Mouse (Mus musculus): ENCODE measurements around the gene Pln. TPM values are rescaled to one million over a fixed set of nuclear protein-coding genes. Genes with fewer than 3 reads are reported as not detected.
A peak's percentile ranks its signal among the peaks of the same experiment; 100 is the strongest.

Gene Pln
- polyA plus RNA-seq, 1 experiment from 2014 or later: 0.69 TPM

- Histone ChIP-seq H3K4me3 (no peak overlapping the region), H3K4me1 (no peaks in the 10 kb centered on the region), H3K27me3 (ENCODE audit: low read depth, poor library complexity, severe bottlenecking) (no peaks in the 10 kb centered on the region), H3K27ac (replicated peaks) (no peak overlapping the region), H3K36me3 (no peaks in the 10 kb centered on the region), H3K9me3 (replicated peaks) (no peaks in the 10 kb centered on the region)
- WGBS: 87% methylated on average over 6 of the region's 6 CpGs
- DNase-seq (ENCODE audit: low spot score): no peak
These were observed 5.9 kb downstream of the Pln start for GRCm38 (mm10) chr10:53343384-53343783.

- Histone ChIP-seq H3K4me3 (no peak overlapping the region), H3K9me3 (replicated peaks) (no peaks in the 10 kb centered on the region), H3K4me1 (no peaks in the 10 kb centered on the region), H3K36me3 (peaks cover 2% of the 10 kb centered on the region; the same call in 1 of the 2 replicates), H3K27ac (replicated peaks) (no peak overlapping the region), H3K27me3 (ENCODE audit: low read depth, poor library complexity, severe bottlenecking) (no peaks in the 10 kb centered on the region)
- DNase-seq (ENCODE audit: low spot score): no peak
- 83% methylated on average over 10 of the region's 10 CpGs for WGBS
These were observed 6.4 kb downstream of the Pln start for GRCm38 (mm10) chr10:53343865-53344264.

- Histone ChIP-seq H3K27me3 (ENCODE audit: low read depth, poor library complexity, severe bottlenecking) (no peaks in the 10 kb centered on the region), H3K27ac (replicated peaks) (no peak overlapping the region), H3K36me3 (peaks cover 3% of the 10 kb centered on the region; the same call in 1 of the 2 replicates), H3K4me1 (no peaks in the 10 kb centered on the region), H3K4me3 (no peak overlapping the region), H3K9me3 (replicated peaks) (no peaks in the 10 kb centered on the region)
- DNase-seq (ENCODE audit: low spot score): no peak
- WGBS: 90% methylated on average over 4 of the region's 4 CpGs
These were observed 8.0 kb downstream of the Pln start for GRCm38 (mm10) chr10:53345508-53345907.

GRCm38 (mm10) chr10:53346506-53346905 lies 9.0 kb downstream of the Pln start:
- WGBS: 48% methylated on average over 3 of the region's 3 CpGs
- H3K4me1 ChIP-seq: no peaks in the 10 kb centered on the region
- H3K27me3 ChIP-seq (ENCODE audit: low read depth, poor library complexity, severe bottlenecking): no peaks in the 10 kb centered on the region
- no peak overlapping the region for H3K4me3 ChIP-seq
- H3K36me3 ChIP-seq: peaks cover 3% of the 10 kb centered on the region; the same call in 1 of the 2 replicates
- no peaks in the 10 kb centered on the region for H3K9me3 ChIP-seq (replicated peaks)
- H3K27ac ChIP-seq (replicated peaks): no peak overlapping the region
- no peak for DNase-seq (ENCODE audit: low spot score)

- Histone ChIP-seq H3K36me3 (peaks cover 3% of the 10 kb centered on the region; the same call in 1 of the 2 replicates), H3K27me3 (ENCODE audit: low read depth, poor library complexity, severe bottlenecking) (no peaks in the 10 kb centered on the region), H3K4me3 (no peak overlapping the region), H3K27ac (replicated peaks) (no peak overlapping the region), H3K9me3 (replicated peaks) (no peaks in the 10 kb centered on the region), H3K4me1 (no peaks in the 10 kb centered on the region)
- 90% methylated on average over 5 of the region's 5 CpGs for WGBS
- DNase-seq (ENCODE audit: low spot score): no peak
These were observed 9.4 kb downstream of the Pln start for GRCm38 (mm10) chr10:53346916-53347315.

GRCm38 (mm10) chr10:53347787-53348755 lies 10.6 kb downstream of the Pln start:
- Histone ChIP-seq H3K4me3 (no peak overlapping the region), H3K36me3 (peaks cover 3% of the 10 kb centered on the region; the same call in 1 of the 2 replicates), H3K4me1 (no peaks in the 10 kb centered on the region), H3K27ac (replicated peaks) (no peak overlapping the region), H3K9me3 (replicated peaks) (no peaks in the 10 kb centered on the region), H3K27me3 (ENCODE audit: low read depth, poor library complexity, severe bottlenecking) (no peaks in the 10 kb centered on the region)
- peak; percentile 18 for DNase-seq (ENCODE audit: low spot score)
- WGBS: 63% methylated on average over 10 of the region's 10 CpGs

- H3K27ac ChIP-seq (replicated peaks): no peak overlapping the region
These were observed 11.8 kb downstream of the Pln start for GRCm38 (mm10) chr10:53349254-53349653.

GRCm38 (mm10) chr10:53353665-53354064 lies 16.2 kb downstream of the Pln start:
- 95% methylated on average over 3 of the region's 3 CpGs for WGBS
- DNase-seq (ENCODE audit: low spot score): no peak
- Histone ChIP-seq H3K9me3 (replicated peaks) (no peaks in the 10 kb centered on the region), H3K4me3 (no peak overlapping the region), H3K27me3 (ENCODE audit: low read depth, poor library complexity, severe bottlenecking) (no peaks in the 10 kb centered on the region), H3K27ac (replicated peaks) (no peak overlapping the region), H3K36me3 (peaks cover 26% of the 10 kb centered on the region), H3K4me1 (no peaks in the 10 kb centered on the region)

More at GRCm38 (mm10) chr10:53349254-53349653, 11.8 kb downstream of the Pln start:
- no peaks in the 10 kb centered on the region for H3K4me1 ChIP-seq
- H3K36me3 ChIP-seq: peaks cover 3% of the 10 kb centered on the region; the same call in 1 of the 2 replicates
- DNase-seq (ENCODE audit: low spot score): no peak
- H3K4me3 ChIP-seq: no peak overlapping the region
- no peaks in the 10 kb centered on the region for H3K27me3 ChIP-seq (ENCODE audit: low read depth, poor library complexity, severe bottlenecking)
- H3K9me3 ChIP-seq (replicated peaks): no peaks in the 10 kb centered on the region
- 88% methylated on average over 1 of the region's 1 CpGs for WGBS

- Histone ChIP-seq H3K36me3 (peaks cover 32% of the 10 kb centered on the region), H3K4me1 (no peaks in the 10 kb centered on the region; the same call in 1 of the 2 replicates), H3K9me3 (replicated peaks) (no peaks in the 10 kb centered on the region), H3K27ac (replicated peaks) (no peak overlapping the region), H3K27me3 (ENCODE audit: low read depth, poor library complexity, severe bottlenecking) (no peaks in the 10 kb centered on the region), H3K4me3 (no peak overlapping the region)
- 94% methylated on average over 3 of the region's 3 CpGs for WGBS
- no peak for DNase-seq (ENCODE audit: low spot score)
These were observed 21.5 kb downstream of the Pln start for GRCm38 (mm10) chr10:53359016-53359415.

GRCm38 (mm10) chr10:53364311-53364710 lies 26.8 kb downstream of the Pln start:
- H3K27ac ChIP-seq (replicated peaks): no peak overlapping the region
- H3K36me3 ChIP-seq: peaks cover 9% of the 10 kb centered on the region; the same call in 1 of the 2 replicates
- H3K9me3 ChIP-seq (replicated peaks): no peaks in the 10 kb centered on the region
- H3K4me3 ChIP-seq: no peak overlapping the region
- no peaks in the 10 kb centered on the region for H3K27me3 ChIP-seq (ENCODE audit: low read depth, poor library complexity, severe bottlenecking)
- DNase-seq (ENCODE audit: low spot score): no peak
- no peaks in the 10 kb centered on the region; the same call in 1 of the 2 replicates for H3K4me1 ChIP-seq

GRCm38 (mm10) chr10:53367265-53367664 lies 29.8 kb downstream of the Pln start:
- Histone ChIP-seq H3K27ac (replicated peaks) (no peak overlapping the region), H3K9me3 (replicated peaks) (peaks cover 17% of the 10 kb centered on the region), H3K27me3 (ENCODE audit: low read depth, poor library complexity, severe bottlenecking) (no peaks in the 10 kb centered on the region), H3K4me3 (no peak overlapping the region), H3K36me3 (peaks cover 23% of the 10 kb centered on the region), H3K4me1 (no peaks in the 10 kb centered on the region; the same call in 1 of the 2 replicates)
- no peak for DNase-seq (ENCODE audit: low spot score)
- WGBS: 90% methylated on average over 2 of the region's 2 CpGs

GRCm38 (mm10) chr10:53373885-53374578 lies 36.6 kb downstream of the Pln start:
- peaks cover 23% of the 10 kb centered on the region for H3K36me3 ChIP-seq
- peaks cover 31% of the 10 kb centered on the region for H3K9me3 ChIP-seq (replicated peaks)
- DNase-seq (ENCODE audit: low spot score): no peak
- H3K27me3 ChIP-seq (ENCODE audit: low read depth, poor library complexity, severe bottlenecking): no peaks in the 10 kb centered on the region
- peaks cover 18% of the 10 kb centered on the region for H3K4me1 ChIP-seq
- H3K27ac ChIP-seq (replicated peaks): no peak overlapping the region
- 89% methylated on average over 6 of the region's 6 CpGs for WGBS
- H3K4me3 ChIP-seq: no peak overlapping the region

Measured in midbrain, embryonic 10.5 days (tissue).